Mouse (Mus musculus): Measurements from ENCODE around the gene Lima1.

DNA sequence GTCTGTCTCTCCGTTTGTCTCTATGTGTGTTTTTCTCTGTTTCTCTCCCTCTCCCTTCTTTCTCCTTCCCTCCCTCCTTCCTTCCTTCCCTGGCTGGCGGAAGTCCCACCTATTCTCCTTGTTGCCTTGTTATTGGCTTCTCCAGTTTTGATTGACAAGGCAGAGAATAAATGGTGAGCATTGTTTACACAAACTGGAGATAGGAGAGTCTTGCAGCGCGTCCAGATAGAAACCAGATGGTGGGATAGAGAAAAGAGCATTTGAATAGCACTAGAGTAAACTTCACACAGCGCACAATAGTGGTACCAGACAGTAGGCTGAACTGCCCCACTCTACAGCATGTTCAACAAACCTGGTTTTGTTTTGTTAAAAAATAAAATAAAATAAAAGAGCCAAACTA lies 43.7 kb downstream of the Lima1 start:
- TF ChIP-seq CTCF (IDR thresholded peaks at IDR 0.05; ENCODE audit: extremely low read depth, insufficient read depth, low read length) (no peak), POLR2A (IDR thresholded peaks at IDR 0.05; ENCODE audit: extremely low read depth, insufficient read depth, low read length) (no peak)

Measured in cortical plate, adult 2 months (tissue).